Mouse (Mus musculus): ENCODE data around the gene Snx9.

Gene Snx9

DNA sequence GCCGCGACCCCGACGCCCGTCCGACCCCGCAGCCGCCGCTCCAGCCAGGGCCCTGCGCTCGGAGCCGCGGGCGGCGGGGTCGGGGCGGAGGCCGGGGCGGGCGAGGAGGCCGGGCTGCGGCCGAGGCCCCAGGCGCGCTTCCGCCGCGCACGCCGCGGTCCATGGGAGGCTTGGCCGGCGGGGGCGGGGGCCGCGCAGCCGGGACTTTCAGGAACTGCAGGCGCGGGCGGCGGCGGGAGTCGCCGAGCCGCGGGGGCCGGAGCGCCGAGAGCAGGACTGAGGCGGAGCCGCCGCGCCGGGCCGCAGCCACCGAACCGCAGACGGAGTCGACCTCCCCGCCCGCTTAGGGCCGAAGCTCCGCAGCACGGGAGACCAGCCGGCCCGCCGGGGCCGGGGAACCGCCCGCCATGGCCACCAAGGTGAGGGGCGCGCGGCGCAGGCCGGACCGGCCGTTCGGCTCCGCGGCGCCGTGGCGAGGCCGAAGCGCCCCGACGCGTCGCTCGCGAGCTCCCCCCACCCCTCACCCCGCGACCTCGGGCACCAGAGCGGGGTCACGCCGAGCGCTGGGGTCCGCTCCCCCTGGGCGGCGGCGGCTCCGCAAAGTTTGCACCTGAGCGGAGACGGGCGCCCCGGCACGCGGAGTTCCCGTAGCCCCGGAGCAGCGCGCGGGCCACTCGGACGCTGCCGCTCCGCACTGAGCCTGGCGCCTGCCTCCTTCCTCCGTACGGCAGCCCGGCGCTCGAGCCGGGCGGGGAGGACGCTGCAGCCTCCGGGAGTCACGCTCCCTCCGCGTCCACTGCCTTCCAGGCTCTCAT is at the start of gene Snx9:
Snx9 (plus strand) TSS at position 202 of the 815 bp plus-strand sequence.
- peak; percentile 88 for DNase-seq

DNA sequence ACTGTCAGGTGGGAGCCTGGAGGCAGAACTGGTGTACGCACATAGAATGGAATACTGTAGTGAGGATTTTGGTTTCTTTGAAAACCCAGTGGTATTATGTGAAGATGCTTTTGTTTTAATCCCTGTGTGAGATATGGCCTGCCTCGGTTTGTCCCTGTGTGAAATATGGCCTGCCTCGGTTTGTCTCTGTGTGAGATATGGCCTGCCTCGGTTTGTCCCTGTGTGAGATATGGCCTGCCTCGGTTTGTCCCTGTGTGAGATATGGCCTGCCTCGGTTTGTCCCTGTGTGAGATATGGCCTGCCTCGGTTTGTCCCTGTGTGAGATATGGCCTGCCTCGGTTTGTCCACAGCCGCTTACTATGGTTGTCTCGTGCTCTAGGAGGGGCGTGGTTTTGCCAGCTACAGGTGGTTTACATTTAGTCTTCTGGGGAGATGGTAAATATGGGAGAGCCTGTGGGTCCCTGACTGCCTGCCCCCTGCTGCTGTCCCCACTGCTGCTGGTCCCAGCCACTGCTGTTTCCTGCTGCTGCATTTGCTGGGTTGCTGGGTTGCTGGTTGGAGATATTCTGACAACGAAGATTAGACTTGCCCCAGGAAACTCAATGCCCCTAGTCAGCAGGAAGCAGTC is 48.9 kb upstream of the Snx9 start:
- no peak for DNase-seq

DNA sequence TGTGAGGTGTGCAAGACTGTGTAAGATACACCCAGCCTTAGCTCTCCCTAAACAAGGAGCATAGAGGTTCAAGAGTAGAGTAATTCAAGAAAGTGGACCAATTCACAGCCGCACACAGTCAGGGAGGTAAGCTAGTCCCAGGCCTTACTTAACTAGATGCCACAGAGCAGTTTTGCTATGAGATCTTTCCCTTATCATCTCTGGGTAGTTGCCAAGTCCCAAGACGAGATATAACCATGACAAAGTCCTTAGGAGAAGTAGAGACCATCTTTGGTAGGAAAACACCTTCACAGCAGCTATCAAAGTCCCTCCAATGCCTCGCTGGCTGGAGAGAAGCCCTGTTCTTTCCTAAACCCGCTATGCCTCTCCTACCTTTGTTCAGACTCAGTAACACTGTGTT is 47.5 kb upstream of the Snx9 start:
- no peak for DNase-seq

DNA sequence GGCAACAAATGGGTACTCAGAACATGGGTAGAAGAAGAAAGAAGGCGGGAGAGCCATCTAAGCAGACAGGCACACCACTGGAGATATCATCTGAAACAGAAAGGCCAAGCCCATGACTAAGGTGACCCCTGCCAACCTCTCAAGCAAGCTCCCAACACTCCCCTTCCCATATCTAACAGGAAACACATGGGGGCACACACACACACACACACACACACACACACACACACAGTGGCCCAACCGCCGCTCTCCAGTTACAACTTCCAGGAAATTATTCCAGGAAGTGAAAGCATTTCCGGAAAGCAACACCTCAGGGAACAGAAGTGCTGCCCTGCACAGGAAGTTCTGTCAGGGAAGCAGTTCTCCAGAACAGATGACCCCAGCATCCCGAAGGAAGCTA is 46.9 kb upstream of the Snx9 start:
- no peak for DNase-seq

DNA sequence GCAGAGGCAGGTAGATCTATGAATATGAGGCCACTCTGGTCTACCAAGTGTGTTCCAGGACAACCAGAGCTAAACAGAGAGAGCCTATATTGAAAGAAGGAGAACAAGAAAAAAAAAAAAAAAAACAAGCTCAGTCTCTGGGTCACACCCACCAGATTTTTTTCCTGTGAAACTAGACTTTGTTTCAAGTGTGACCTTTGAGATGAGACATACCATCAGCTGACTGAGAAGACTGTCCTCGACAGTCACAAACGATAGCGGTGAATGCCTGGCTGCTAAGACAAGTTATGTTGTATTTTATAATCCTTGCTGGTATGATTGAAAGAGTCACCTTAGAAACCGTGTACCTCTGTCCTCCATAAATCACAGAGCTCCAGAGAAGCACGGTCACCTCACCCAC is 45.8 kb upstream of the Snx9 start:
- DNase-seq, result no peak

DNA sequence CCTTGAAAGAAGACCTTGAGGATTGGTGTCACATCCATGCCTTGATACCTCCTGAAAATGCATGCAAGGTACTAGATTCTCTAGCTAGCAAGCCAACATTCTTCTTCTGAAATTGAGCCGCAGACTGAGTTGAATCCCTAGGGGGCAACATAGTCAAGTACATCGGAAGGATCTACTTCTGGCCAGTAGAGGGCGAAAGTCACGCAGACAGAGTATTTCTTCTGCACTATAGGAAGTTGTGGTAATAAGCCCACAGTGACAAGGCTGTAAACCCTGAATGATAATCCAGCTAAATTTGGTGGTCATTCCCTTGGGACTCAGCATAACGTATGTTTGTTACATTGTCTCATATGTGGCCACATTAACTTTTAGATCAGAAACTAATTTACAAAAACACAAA is 45.3 kb upstream of the Snx9 start:
- DNase-seq, result peak; percentile 92

DNA sequence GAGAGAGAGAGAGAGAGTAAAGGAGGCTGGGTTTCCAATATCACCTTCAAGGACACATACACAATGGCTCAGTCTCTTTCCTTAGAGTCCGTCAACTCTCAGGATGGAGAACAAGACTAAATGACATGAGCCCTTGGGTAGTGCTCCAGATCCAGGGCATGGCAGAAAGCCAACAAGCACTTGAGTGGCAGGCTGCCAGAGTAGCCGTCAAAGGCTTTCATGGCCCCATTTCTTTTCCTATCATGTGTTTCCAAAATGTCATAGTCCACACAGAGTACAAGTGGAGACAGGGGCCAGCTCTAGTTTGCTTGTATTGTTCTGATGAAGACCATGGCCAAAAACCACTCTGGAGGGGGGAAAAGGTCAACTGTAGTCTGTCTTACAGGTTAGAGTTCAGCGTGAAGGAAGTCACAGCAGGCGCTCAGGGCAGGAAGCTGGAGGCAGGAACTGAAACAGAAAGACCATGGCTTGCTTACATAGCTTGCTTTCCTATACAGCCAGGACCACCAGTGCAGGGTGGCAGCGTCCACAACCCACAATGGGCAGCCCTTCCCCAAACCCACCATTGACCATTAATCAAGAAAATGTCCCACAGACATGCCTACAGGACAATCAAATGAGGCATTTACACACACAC is 43.9 kb upstream of the Snx9 start:
- no peak for DNase-seq

DNA sequence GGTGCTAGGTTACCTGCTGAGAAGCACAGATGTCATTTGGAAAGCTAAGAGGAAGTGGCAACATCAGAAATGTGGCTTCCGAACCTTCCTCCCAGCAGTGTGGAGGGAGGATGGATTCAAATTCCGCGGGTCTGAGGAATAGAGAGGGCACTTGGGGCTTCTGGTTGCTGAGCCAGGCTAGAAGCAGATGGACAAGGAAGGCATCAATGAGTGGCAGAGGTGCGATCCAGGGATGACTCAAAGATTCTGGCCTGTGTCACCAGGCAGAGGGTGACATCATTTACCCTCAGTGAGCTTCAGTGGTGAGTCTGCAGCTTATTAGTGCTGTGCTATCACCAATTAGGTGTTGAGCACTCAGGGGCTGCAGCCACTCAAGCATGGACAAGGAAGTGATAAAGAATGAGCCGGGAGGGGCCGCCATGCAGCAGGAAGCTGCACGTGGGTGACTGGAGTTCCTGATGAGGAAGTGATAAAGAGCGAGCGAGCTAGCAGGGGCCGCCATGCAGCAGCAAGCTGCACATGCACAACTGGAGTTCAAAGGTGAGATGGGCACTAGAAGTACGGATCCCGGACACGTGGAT is 42.8 kb upstream of the Snx9 start:
- no peak for DNase-seq

DNA sequence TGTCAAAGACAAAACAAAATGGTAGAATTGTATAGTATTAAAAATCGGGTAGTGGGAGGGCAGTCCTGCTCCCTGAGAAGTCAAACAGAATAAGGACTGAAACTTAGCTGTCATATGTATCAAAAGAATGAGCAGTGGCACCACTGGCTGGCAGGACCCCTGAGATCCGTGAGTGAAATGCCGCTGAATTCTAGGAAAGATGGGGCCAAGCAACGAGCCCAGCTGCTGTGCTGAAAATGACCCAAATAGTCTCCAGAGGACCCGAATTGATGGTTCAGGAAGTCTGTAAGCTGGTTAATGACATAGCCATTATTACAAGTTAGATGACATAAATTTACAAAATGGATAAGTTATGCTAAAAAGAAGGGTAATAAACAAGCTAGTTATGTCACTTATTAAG is 42.2 kb upstream of the Snx9 start:
- no peak for DNase-seq

DNA sequence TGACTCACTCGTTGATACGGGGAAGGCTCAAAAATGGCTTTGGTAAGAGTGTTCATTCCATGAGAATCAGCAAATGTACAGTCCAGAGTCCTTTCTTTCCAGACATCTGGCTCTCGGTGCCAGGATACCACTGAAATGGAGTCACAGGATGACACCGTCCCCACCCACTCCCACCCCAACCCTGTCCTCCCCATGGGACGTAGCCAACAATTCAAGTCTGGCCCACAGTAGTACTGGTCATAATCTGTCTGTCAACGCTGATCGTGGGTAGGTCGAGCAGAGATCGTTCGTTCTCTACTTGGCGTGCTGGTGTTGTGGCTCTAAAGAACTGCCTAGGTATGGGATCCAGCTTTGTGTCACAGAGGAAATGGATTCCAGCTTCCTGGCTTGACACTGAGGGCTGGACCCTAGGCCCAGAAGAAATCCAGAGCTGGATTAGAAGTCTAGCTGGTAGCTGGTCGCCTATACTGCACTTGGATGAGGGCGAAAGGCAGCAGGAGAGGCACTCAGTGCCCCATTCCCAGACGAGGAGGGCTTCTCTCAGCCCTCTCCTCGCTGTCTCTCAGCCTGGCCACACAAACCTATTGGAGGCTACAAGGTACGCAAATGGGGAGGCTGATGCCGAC is 41.6 kb upstream of the Snx9 start:
- DNase-seq, result no peak

DNA sequence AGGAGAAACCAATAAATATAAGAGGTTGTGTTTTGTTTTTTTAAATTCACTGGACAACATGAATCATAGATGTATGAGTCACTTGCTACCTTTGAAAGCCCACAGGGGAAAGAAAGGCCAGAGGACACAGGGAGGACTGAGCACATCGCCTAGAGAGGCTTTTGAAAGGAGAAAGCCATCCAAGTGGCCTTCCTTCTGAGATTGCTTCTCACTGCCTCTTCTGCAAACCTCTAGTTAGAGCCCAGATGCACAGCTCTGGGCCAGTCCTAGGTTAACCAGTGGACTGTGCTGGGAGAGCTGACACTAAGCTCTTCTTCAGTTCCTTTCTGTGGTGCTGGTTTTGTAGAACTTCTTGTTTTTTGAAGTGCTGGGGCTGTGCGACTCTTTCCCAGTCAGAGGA is 40.9 kb upstream of the Snx9 start:
- DNase-seq, result no peak

DNA sequence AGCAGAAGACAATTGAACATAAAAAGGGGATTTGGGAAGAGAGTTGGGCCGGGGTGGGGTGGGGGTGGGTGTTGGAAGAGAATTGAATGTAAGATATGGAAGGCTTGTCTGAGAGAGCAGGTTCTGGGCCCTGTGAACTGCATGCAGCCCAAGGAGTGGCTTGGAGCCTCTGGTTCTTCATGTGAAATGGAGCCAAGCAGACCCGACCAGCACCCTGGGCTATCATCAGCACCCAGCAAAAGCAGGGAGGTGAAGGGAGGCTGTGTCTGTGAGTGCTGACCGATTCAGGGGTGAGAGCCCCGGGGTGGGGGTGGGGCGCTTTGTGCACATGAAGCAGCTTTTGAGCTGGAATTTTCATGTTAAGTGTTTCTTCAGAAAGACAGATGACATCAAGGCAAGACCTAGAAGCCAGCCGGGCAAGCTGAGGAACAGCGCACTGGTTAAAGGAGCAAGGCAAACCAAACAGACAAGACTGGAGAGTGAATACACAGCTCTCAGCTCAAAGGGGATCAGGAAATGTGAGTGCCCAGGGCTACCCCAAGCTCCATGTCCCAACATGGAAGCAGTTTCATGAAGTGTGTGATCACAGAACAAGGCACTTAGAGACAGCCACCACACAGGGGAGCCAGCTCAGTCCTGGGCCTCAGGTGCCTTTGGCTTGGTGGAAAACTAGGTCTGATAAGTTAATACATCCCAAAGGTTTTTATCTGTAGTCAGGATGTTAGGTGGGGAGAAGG is 40.1 kb upstream of the Snx9 start:
- no peak for DNase-seq

DNA sequence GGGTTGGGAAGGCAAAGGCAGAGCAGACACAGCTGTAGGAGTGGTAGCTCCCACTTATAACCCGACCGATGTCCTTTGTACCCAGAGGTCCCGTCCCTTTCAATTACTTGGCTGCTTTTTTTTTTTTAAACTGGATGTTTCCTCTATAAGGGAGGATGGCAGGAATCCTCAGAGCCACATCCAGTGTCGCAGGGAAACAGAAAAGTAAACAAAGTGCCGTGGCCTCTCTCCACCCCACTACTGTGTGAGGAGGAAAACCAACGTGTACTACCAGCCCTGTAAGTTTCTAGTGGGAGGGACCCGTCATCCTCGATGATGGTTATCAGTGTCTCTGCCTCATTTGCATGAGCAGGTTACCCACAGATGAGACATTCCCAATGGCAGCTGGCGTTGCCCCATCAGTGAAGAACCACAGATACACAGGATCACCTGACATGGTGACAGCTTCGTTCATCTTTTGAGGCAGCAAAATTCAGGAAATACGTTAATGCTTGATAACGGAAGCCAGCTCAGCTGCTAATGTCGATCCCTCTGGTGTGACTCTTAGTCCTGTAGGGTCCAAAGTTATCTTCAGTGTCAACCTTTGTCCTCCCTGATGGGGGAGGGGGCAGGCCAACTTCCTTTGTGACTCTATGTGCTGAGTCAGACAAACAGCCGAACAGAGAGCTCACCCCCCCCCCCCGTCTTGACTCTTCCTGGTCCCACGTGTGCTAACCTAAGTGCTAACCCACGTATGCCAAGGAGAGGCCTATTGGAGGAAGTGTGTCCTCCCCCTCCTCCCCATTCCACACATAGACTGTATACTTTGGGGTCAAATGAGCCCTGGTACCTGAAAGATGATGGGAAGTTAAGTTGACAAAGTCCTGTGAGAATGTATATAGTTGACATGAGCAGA is 39.1 kb upstream of the Snx9 start:
- DNase-seq, result no peak

DNA sequence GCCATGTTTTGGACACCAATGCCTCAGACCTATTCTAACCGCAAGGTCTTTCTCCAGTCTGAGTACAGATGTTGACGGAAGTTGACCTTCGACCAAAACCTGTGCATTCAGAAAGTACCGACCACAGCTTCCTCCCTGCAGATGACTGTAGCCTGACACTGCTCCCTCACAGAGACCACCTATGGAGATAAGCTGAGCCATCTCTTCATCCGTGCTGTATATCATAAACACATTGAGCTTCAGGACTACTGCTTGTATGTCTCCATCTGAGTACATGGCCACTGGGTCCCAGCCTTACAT is 38.5 kb upstream of the Snx9 start:
- no peak for DNase-seq

DNA sequence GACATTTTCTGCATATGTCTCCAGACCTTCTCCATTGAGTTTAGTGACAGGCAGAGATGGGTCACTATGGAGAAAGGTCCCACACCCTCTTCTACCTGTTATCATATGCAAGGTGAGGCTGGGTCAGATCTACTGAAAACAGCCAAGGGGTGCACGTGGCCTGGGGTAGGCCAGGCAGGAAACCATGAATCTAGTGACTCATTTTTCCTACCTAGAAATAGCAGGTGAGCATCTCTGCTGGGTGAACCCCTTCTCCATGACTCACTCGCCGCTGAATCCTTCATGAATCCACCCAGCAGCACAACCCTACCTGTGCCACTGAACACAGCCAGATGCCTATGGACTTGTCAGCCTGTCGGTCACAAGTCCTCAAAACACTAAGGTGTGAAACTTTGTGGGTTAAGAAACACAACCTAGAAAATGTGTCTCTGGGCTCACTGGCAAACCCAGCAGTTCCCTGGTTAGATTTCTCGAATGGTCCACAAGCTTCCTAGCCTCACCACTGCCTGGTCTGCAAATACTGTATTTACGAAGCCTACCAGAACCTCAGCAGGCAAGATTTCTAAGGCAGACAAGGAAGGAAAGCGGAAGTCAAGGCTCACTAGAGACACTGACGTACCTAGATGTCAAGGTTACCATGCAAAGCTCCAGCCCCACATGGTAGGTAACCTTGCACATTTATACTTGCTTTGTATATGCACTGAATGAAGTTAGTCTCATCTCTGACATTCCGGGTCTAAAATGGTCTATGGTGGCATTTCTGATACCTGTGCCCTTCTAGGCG is 37.7 kb upstream of the Snx9 start:
- no peak for DNase-seq

DNA sequence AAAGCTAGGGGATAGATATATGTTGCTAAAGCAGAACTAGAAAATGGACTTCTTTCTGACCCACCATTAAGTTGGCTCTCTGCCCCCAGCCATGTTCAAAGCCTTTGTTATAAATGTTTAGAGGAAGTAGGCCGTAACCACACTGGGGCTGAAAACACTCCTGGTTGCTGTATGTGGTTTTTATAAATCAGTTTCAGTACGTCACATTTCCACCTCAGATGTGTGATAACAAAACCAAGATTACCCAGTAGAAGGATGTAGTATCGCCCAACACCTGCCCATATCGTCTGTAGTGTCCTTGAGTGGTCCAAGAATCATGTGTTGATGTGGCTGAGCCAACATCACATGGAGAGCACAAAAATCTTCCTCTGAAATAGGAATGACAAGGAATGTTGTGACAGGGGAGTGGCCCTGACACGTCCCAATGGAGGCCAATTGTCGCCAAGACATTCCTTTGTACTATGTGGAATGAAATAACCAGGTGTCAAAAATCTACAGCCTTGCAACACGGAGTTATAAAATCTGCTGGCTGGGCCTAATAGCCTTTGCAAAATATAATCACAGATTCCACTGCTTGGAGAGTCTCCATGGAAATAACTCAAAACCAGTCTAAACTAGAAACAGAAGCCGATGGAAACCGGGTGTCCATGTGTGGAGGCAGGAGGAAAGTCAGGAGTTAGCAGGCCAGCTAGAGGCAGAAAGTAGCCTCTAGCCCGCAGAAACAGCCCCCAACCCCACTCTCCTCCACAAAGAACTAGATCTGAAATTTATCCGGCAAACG is 36.6 kb upstream of the Snx9 start:
- DNase-seq, result no peak

DNA sequence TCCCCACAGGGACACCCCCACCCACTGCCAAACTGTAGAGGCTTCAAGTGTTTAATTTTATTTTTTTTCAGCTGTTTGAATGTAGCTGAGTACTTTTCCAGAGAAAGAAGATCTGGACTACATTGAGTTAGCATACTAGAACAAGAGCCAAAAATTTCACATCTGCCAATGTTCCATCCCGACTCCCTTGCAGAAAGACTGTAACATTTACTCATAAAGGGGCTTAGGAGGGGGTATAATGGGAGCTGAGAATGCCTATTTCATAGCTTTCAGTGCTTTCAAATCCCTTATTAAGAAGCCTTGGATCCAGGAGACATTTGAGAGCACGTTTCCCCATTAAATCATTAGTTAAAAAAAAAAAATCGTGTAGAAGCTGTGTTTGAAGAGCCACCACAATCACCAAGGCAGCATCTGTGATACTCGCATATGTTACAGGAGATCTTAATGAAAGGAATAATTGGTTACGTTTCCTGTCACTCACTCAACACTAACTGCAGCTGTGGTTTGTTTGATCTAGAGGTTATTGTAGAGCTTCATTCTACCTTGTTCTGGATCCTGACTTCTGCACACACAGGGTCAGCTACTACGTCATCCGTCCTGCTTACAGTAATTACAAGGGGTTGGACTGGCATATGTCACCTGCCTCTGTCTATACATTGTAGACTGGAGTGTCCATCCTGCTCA is 35.8 kb upstream of the Snx9 start:
- DNase-seq, result no peak

DNA sequence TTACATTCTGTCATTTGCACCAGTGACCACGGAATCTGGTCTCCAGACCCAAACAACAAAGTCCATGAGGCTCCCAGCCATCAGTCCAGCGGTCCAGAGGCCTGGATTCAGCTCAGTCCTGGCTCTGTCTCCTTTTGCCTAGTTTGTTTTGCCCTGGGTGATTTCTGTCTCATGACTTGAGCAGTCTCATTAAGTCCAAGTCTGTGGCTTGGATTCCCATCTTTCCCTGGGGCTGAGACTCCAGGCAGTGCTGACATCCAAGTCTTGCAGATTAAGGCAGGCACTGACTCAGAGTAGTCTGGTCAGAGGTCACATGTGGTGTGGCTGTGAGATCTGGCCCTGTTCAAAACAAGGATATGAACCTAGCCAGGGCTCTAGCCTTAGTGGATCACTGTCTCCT is 35.2 kb upstream of the Snx9 start:
- no peak for DNase-seq

DNA sequence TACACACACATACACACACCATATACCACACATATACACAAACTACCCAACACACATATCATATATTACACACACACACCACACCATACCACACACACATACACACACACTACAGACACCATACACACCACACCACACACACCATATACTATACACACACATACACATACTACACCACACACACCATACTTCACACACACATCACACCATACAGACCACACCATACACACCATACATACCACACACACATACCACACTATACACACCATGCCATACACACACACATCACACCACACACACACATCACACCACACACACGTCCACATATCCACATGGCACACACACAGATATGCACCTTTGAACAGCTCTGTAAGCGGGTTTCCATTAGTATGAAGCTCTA is 34.3 kb upstream of the Snx9 start:
- DNase-seq, result no peak
